Mouse (Mus musculus) CD4-positive helper T cell, adult 2 months (primary cell): ENCODE results near the gene Tacc2.

Experiments
- DNase-seq: peaks from one replicate; pipeline ENCODE4 v3.0.0-alpha.2; 2012; ENCODE audit warnings: low read depth, missing footprints, low spot score

Gene Tacc2

DNA sequence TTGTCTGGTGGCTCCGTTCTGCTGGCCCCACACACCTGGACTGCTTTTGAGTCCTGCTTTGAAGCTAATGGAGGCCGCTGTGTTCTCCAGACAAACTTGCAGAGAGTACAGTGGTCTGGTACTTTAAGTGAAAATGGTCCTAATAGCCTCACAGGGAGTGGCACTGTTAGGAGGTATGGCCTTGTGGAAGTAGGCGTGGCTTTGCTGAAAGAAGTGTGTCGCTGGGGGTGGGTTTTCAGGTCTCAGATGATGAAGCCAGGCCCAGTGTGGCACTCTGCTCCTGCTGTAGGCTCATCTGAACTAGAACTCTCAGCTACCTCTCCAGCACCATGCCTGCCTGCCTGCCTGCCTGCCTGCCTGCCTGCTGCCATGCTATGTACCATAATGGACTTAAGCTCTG lies 190.9 kb downstream of the Tacc2 start:
- DNase-seq: no peak

DNA sequence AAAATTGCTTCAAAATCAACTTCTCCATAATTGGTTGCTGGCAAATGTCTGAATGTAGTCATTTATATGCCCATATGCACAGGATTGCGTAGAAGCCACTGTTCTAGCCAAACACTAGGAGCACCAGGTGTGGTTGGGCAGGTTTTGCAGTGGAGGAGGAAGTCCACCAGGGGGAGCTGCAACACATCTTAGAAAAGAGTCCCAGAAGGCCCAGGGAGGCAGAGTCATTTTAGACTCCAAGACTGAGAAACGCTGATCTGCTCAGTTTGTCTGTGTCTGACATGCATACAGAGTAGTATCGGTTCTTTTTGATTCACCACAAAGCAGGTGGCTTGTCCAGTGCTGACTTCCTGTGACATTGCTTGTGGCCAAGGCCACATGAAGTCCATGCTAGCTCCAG lies 193.5 kb downstream of the Tacc2 start:
- peak; percentile 75 for DNase-seq

DNA sequence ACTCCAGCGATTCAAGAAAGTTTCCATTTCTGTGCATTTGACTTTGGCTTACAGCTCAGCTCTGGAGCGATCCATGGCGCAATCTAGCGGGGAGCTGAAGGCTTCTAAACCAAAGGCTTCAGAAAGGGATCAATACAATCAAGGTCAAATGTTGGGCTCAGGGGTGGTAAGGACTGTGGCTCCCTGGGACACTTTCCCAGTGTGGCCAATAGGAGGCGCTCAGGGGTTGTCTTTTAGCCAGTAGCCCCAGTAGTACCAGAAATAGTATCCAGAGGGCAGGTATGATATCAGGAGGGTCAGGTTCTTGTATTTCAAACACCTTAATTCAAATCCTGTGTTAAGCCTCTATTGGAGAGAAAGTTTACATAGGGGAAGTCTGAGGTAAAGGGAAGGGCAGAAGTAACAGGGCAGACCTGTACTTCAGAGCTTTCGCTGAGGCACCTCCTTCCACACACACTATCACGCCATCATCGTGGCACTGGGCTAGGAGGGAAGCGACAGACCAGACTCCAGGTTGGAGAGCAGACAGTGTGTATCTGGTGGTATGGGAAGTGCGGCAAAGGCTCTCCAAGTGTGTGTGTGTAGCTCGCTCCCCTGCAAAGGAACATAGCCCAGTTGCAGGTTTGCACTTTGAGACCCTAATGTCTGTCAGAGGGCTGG lies 196.1 kb downstream of the Tacc2 start:
- DNase-seq: peak; percentile 58

DNA sequence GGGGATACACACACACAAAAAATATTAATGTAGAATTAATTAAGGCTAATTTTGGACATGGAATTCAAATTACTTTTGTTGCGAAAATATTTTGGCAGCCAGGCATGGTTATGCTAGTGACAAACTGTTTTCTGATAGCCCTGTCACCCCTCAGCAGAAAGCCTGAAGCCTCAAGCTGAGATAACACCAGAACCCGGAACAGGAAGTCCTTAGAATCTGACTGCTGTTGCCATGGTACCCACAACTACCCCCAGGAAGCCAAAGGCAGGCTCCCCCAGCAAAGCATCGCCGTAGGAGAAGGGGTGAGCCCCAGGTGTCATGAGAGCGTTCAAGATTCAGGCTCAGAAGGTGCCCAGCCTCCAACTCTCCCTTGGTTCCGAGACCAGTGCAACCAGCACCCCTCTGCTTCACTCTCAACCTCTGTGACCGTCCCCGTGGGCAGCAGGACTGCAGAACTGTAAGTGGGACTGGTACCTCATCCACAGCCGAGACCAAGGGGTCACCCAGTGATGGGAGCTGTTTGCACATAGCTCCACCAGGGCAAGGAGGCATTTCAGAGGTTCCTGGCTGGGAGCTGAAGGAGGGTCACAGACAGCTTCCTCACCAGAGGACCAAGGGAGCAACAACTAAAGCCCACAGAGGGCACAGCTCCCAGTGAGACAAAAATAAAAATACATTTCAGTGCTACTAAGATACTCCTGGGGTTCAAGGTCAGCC lies 196.8 kb downstream of the Tacc2 start, which contains the start of gene Btbd16:
TSS of gene Btbd16 (plus strand) at position 156 of the 717 bp plus-strand sequence.
- DNase-seq: peak; percentile 31

DNA sequence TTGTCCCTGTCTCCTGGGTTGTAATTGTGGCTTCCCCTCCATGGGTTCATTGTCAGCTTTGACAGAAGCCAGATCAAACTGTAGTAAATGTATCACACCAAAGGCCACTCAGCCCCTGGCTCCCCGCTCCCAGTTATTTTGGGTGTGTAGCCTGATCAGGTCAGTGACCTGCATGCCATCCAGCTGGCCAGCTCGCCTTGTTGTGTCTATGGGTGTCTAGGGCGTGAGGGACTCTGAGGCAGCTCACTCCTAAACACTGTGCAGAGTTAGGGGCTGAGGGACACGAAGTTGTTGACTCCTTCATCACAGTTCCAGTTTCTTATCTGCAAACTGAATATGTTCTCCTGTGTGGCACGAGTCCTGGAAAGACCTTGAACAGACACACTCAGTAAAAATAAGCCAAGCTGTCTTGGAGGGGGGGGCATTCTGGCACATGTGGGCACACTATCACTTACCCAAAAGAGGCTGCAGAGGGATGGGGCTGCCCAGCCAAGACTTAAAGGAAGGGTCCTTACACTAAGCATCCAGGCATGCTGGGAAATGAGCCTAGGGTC lies 203.7 kb downstream of the Tacc2 start:
- no peak for DNase-seq

DNA sequence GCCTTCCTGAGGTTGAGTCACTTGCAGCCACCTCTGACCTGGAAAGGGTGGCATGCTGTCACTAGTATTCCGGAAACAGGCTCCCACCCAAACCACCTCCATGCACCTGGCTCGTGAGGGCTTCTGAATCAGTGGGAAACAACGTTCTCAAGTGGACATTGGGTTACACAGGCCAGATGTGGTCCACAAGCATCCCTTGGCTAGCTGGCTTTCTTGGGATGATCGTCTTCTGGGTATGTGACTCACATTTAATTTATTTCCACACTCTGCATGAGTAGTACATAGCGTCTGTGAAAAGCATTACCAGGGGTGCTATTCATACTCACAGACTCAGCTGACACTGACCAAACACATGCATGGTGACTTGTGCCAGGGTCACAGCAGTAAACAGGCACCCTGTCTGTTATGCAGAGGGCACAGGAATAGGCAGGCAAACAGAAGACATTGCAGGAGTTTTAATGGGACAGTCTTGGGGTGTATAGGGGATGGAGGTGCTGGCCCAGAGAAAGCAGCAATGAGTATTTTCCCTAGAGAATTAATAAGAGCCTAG lies 205.3 kb downstream of the Tacc2 start:
- DNase-seq: no peak

DNA sequence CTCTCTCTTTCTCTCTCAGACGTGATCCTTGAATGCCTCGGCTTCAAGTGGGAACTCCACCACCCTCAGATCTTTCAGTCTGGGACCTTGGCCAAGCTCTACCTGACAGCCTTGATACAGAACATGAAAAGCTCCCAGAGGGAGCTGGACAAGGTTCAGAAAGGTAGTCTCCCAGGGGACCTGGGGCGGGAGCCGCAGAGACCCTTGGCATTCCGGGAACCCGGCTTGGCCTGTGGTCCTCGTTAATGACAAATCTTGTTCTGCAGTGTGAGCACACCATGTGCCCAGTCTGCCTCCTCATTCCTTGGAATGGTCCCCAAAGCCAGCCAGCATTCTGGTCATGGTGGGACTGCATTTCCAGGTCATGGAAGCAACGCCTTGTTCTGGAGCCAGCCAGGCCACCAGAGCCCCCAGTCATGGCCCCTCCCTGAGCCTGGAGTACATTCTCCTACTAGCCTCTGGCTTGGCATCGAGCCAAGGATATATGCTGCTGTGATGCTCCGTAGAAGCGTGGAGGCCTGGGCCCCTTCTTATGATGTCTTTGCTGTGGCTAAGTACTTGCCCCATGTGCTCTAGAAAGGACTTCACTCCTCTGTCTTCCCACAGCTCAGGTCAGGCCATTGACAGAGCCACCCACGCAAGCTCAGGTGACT lies 208.8 kb downstream of the Tacc2 start:
- no peak for DNase-seq

DNA sequence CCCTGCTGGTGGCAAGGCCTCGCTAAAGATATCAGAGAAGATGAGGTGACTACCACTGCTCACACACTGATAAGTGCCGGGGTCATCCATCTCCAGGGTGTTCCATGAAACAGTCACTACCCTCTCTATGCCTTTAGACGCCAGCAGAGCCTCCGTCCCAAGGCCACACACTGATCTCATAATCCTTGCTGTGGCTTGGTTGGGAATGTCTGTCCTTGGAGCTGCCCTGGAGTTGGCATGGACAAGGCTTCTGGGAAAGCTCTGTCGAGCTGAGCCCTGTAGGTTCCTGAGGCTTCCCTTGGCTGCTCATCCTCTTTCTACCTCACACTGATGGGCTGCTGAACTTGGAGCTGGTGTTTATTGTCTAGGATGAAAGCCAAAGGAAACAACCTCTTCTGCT lies 209.5 kb downstream of the Tacc2 start:
- no peak for DNase-seq

DNA sequence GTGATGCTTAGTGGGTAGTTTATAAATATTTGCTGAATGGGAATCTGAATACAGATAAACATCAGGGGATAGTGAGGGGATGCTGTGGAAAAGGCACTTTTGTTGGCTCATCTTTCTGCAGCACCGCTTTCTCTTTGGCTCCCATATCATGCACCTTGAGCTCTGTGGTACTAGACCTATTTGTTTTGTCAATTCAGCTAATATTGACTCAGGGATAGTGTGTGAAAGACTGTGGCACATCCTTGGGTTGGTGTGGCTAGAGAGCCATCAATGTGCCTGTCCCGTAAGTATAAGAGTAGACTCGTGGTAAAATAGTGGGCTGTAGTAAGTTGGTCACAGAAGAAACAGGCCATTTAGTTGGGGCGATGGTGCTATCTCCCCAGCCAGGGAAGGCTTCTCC lies 210.3 kb downstream of the Tacc2 start:
- no peak for DNase-seq

DNA sequence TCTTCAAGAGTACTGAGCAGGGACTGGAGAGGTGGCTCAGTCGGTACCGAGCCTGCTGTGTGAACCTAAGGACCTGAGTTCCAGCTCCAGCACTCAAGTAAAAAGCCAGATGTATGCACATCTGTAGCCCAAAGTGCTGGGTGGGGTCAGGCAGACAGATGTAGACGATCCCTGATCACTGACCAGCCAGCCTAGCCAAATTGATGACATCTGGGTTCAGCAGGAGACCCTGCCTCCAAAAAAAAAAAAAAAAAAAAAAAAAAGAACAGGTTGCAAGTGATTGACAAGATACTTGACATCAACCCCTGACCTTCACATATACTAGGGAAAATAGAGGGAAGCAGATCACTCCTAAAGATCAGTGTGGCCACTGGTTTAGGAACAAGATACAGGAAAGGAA lies 211.7 kb downstream of the Tacc2 start:
- DNase-seq: no peak

DNA sequence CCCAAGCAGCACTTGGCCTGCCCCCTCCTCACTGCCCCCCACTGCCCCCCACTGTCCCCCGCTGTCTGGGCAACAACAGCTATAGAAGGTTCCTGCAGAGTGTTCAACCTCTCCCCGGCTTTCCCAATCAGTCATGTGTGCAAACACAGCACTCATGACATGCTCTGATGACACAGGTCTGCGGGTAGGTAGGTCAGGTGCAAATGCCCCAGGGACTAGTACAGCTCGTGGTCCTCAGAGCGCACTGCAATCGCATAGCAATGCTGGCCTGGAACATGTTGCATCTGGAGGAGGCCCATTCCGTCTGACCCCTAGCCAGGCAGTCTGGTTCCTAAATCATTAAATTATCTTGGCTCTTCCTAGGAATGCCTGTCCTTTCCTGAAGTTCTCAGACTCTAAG lies 212.2 kb downstream of the Tacc2 start:
- DNase-seq: no peak

DNA sequence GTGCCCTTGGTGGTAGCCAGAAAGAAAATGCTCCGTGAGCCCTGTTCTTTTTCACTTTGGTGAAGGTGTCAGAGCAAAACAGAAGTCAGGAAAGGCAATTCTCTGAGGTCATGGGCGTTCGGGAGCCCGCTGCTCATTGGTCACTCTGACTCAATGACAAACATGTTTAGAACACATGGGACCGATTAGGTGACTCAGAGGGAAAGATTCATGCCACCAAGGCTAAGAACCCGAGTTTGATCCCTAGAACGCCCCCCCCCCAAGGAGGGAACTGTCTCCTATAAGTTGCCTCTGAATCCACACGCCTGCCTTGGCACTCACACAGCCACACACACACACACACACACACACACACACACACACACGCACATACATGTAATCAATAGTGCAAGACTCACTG lies 216.4 kb downstream of the Tacc2 start:
- no peak for DNase-seq

DNA sequence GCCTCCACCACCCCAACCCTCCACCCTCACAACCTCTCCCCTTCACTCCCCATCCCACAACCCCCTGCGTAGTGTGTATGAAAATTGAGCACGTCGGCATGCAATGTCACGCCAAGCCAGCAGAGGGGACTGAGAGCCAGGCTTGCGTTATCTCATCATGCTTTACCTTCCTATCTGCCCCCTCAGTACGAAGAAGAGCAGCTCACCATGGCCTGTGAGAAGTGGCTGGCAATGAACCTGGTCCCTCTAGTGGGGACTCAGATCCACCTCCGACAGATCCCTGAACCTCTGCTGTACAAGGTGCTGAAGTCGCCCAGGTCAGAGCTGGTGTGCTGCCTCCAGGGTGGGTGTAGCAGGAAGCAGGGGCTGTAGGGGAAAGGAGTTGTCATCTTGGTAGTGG lies 219.5 kb downstream of the Tacc2 start:
- peak; percentile 43 for DNase-seq

DNA sequence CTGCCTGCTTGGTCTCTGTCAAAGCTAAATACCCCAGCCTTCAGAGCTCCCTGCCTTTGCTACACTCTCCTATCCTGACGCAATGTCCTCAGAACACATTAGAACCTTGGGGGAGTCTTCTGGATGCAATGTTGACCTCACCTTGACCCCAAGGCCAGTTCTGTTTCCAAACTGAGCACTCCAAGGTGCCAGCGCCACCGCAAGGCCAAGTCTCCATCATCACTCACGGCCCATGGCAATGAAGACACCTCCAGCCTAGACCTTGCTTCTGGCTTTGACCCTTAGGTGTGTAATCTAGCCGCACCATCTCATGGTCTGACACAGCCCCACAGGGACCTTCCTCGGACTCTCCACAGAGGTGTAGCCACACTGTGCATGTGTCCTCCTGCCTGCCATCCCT lies 220.3 kb downstream of the Tacc2 start:
- DNase-seq: no peak

DNA sequence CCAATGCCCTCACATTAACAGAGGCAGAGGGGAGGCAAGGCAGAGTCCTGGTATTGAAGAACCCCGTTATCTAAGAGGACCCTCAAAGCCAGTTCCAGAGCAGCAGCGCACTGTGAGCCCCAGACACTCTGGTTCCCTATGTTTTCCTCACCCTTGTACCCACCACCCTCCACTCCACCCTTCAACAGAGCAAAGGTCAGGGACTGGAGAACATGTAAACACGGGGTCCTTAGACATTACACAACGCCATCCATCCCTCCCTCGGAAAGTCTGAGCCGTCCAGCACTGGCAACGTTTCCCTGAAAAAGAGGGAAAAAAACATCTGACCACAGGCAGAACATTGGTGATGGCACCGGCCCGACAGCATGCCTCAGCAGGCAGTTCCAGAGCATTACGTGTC lies 222.2 kb downstream of the Tacc2 start:
- no peak for DNase-seq

DNA sequence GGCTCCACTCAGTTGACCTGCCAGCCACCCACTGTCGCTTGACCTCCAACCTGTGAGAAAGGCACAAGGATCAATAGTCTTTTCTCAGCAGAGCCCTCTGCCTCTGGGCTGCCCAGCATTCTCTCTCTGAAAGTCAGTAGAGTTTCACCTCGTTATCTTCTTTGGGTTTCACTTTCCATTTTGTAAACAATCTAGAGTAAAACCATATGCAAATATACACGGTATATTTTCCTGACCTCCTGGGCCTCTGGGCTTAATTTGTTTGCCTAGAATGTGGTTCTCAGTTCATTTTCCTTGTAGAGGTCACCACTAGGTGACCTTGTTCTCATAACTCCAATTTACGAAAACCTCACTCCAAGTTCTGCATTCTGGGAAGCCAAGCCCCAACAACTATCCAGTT lies 223.4 kb downstream of the Tacc2 start:
- peak; percentile 39 for DNase-seq

DNA sequence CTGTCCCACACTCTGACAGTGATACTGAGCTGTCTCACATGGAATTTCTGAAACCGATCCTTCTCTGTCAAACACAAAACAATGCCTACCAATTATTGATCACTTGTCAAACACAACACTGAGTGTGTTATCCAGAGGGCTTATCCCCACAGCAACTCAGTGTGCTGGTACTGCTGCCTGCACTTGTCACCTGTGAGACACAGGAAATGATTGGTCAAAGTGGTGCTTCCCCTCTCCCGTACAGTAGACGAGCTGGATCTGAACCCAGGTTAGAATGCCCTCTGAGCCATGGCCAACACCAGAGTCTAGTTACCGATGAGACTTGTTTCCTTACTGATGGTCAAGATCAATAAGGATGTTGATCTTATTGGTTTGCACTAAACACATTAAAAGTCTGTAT lies 224.6 kb downstream of the Tacc2 start:
- DNase-seq: peak; percentile 45

DNA sequence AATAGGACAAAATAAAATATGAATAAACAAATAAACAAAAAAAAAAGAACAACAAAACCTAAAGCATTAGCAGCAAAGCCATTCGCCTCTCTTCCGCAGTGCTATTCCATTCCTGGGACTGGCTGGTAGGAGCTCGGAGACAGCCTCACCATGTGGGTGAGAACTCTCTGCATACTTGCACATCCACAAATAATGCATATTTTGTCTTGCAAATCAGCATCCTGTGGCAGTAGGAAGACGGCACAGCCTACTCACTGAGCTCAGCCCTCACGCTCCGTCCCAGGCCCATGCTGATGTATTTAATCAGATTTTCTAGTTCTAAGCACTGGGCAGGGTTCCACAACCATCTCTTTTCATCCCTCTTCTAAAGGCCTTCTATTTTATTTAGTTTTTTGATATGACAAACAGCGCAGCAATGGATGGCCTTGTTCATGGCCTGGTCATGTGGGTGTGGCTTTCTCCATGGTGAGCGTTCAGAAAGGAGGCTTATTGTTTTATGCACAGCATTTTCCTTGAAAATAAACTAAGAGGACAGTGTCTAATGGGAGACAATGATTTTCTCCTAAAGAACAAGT lies 226.1 kb downstream of the Tacc2 start:
- DNase-seq: no peak

DNA sequence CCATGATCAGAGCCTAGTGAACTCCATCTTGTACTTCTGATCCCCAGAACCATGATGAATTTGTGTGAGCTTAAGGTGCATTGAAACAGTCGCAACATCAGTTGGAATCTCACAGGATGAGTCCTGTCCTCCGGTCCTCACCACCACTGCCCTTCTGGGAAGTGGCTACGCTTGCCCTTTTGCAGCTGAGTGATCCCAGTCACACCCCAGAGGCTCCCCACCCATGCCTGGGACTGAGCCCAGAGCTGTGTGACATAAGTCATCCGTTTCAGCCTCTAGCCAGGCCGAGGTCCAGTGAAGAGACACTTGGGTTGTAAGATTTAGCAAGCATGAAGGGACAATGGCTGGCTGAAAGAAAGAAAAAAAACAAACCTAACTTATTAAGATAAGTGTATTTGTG lies 227.8 kb downstream of the Tacc2 start:
- no peak for DNase-seq

DNA sequence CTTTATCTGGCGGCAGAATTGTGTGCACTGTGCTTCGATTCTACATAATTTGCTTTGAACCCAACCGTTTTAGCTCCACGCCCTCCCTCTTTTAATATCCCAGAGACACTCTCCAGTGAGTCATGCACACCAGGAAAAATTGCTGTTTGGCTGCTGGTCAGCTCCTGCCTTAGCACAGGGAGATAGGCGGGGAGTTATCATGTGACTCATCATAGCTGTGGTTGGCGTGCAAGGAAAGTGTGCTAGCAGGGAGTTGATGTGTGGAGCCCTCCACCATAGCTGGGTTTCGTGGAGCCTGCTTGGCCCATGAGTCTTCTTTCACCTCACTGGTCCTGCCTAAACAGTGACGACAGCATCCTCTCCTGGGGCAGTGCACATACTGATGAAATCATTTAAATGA lies 230.5 kb downstream of the Tacc2 start:
- no peak for DNase-seq

DNA sequence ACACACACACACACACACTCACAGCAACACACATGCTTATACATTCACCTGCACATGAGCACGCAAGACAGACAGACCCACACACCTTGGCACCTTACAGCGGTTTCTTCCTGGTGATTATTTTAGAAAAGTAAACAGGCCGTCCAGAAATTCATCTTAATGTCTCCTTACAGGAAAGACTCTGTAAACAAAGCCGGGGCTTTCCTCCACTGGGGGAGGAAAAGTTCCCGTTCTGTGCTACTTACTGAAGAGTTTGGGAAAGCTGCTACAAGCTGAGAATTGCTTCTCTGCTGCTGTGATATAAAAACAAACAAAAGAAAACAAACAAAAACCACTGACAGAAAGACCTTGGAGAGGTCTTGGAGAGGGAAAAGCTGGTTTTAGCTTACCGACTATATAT lies 231.5 kb downstream of the Tacc2 start:
- no peak for DNase-seq

DNA sequence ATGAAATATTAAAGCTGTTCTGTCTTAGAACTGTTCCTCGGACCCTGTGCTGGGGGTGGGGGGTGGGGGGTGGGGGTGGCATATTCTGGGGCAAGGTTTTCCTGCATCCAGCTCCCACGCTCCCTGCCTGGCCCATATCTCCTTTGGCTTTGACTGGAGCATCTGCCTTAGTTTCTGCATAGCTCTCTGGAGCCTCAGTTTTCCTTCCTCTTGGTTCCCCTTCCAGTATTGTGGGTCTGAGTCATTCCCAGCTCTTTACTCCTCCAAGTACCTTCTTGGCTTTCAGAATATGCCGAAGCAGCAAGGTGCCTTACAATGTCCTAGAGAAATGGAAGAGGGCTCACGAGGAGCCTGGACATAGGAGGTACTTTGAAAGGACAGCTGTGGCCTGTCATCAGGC lies 233.0 kb downstream of the Tacc2 start:
- no peak for DNase-seq
